28 mouse cellular contexts compared by ENCODE assay signal in genomic region chr14:31161191-31161590, GRCm38 (mm10). TPM values are rescaled to one million over a fixed set of nuclear protein-coding genes. Genes with fewer than 3 reads are reported as not detected.
DNase-seq lines count a peak whose midpoint lies in the region; ATAC-seq and TF ChIP-seq lines count a peak whose summit lies in the region.
"Had no signal": no experiment of that assay in that cellular context is flagged by ENCODE, and none has a peak within 500 bp of the region (broad histone marks: within the 10 kb centered on the region; RNA-seq: fewer than 3 reads in every experiment).

No protein-coding gene starts in this region.

- H3K4me2 ChIP-seq in liver, embryonic 14.5 days (ENCODE audit: low read depth) = peak overlapping the region; percentile 4; the same call in 1 of the 2 replicates
- H3K4me2 ChIP-seq in liver, embryonic 12.5 days = no peak overlapping the region
- H3K4me2 ChIP-seq in liver, embryonic 16.5 days (ENCODE audit: low read depth, low read length) = peak overlapping the region; percentile 38; the same call in 1 of the 2 replicates
- no peak overlapping the region for H3K4me2 ChIP-seq in forebrain, postnatal 0 days (ENCODE audit: low read depth)
- H3K4me2 ChIP-seq: embryonic facial prominence, embryonic 13.5 days; forebrain, embryonic 12.5 days; forebrain, embryonic 15.5 days; heart, embryonic 11.5 days; heart, embryonic 15.5 days; hindbrain, embryonic 13.5 days had no signal

- TF ChIP-seq POLR2A in bone marrow macrophage, adult 2 months (IDR thresholded peaks at IDR 0.05; ENCODE audit: borderline replicate concordance, low read depth, low read length) = no peak

- no peak for TF ChIP-seq EP300 in liver, embryonic 14.5 days (IDR thresholded peaks at IDR 0.05; ENCODE audit: low read depth)

- no peak for ATAC-seq in liver, embryonic 14.5 days (ENCODE audit: insufficient read depth)
- ATAC-seq in liver, embryonic 12.5 days = no peak
- ATAC-seq in liver, embryonic 16.5 days (ENCODE audit: low read depth) = no peak
- ATAC-seq in forebrain, postnatal 0 days = no peak
- ATAC-seq: forebrain, embryonic 15.5 days; hindbrain, embryonic 16.5 days had no signal

- peaks cover 6 to 8% of the 10 kb centered on the region in 2 experiments for H3K4me1 ChIP-seq in liver, embryonic 14.5 days (replicated peaks; ENCODE audit: control insufficient read depth in 2 of 2, insufficient read depth in 2 of 2, low read length in 1 of 2)
- H3K4me1 ChIP-seq in liver, embryonic 12.5 days = peaks cover 39% of the 10 kb centered on the region
- peaks cover 63% of the 10 kb centered on the region for H3K4me1 ChIP-seq in bone marrow macrophage, adult 2 months (ENCODE audit: control insufficient read depth, insufficient read depth, low read length)
- peaks cover 10% of the 10 kb centered on the region for H3K4me1 ChIP-seq in liver, embryonic 16.5 days (ENCODE audit: control insufficient read depth, low read depth, low read length)
- no peaks in the 10 kb centered on the region for H3K4me1 ChIP-seq in forebrain, postnatal 0 days (ENCODE audit: insufficient read depth)

- H3K27ac ChIP-seq in liver, embryonic 14.5 days = no peak overlapping the region
- no peak overlapping the region for H3K27ac ChIP-seq in liver, embryonic 12.5 days
- peak overlapping the region; percentile 71 for H3K27ac ChIP-seq in bone marrow macrophage, adult 2 months (ENCODE audit: insufficient read depth, low read depth, low read length)
- peak overlapping the region; percentile 42; the same call in 1 of the 2 replicates for H3K27ac ChIP-seq in liver, embryonic 16.5 days (ENCODE audit: low read length)
- H3K27ac ChIP-seq in forebrain, postnatal 0 days (ENCODE audit: low read depth, low read length) = no peak overlapping the region
- H3K27ac ChIP-seq: embryonic facial prominence, embryonic 10.5 days; embryonic facial prominence, embryonic 13.5 days; forebrain, embryonic 12.5 days; forebrain, embryonic 15.5 days; heart, embryonic 15.5 days; hindbrain, embryonic 13.5 days had no signal

- no peak overlapping the region for H3K4me3 ChIP-seq in liver, embryonic 14.5 days (ENCODE audit: insufficient read depth in 1 of 2, low read depth in 2 of 2, low read length in 2 of 2)
- no peak overlapping the region for H3K4me3 ChIP-seq in liver, embryonic 12.5 days
- peak overlapping the region; percentile 62 for H3K4me3 ChIP-seq in bone marrow macrophage, adult 2 months (ENCODE audit: insufficient read depth, low read length)
- no peak overlapping the region; the same call in 1 of the 2 replicates for H3K4me3 ChIP-seq in liver, embryonic 16.5 days (ENCODE audit: low read depth, low read length)
- no peak overlapping the region for H3K4me3 ChIP-seq in forebrain, postnatal 0 days (ENCODE audit: low read depth, low read length)
- H3K4me3 ChIP-seq: embryonic facial prominence, embryonic 10.5 days; embryonic facial prominence, embryonic 13.5 days; forebrain, embryonic 12.5 days; forebrain, embryonic 15.5 days; heart, embryonic 15.5 days; hindbrain, embryonic 10.5 days; hindbrain, embryonic 13.5 days had no signal

- H3K9ac ChIP-seq in liver, embryonic 14.5 days (replicated peaks) = no peak overlapping the region
- H3K9ac ChIP-seq in liver, embryonic 12.5 days = no peak overlapping the region
- H3K9ac ChIP-seq in liver, embryonic 16.5 days (ENCODE audit: low read depth, low read length) = no peak overlapping the region
- H3K9ac ChIP-seq in forebrain, postnatal 0 days = no peak overlapping the region
- H3K9ac ChIP-seq: embryonic facial prominence, embryonic 13.5 days; forebrain, embryonic 12.5 days; forebrain, embryonic 15.5 days; heart, embryonic 15.5 days; hindbrain, embryonic 13.5 days had no signal

- H3K9me3 ChIP-seq in liver, embryonic 14.5 days (ENCODE audit: control insufficient read depth, low read length) = no peaks in the 10 kb centered on the region
- no peaks in the 10 kb centered on the region for H3K9me3 ChIP-seq in liver, embryonic 12.5 days (replicated peaks)
- no peaks in the 10 kb centered on the region for H3K9me3 ChIP-seq in liver, embryonic 16.5 days (replicated peaks; ENCODE audit: control insufficient read depth, low read length)
- H3K9me3 ChIP-seq in forebrain, postnatal 0 days (ENCODE audit: low read length) = no peaks in the 10 kb centered on the region
- H3K9me3 ChIP-seq: embryonic facial prominence, embryonic 10.5 days; embryonic facial prominence, embryonic 13.5 days; forebrain, embryonic 12.5 days; forebrain, embryonic 15.5 days; heart, embryonic 15.5 days; hindbrain, embryonic 10.5 days; hindbrain, embryonic 13.5 days had no signal

- no peaks in the 10 kb centered on the region for H3K36me3 ChIP-seq in liver, embryonic 14.5 days (replicated peaks; ENCODE audit: control insufficient read depth, insufficient read depth, low read depth)
- no peaks in the 10 kb centered on the region for H3K36me3 ChIP-seq in liver, embryonic 12.5 days
- H3K36me3 ChIP-seq in liver, embryonic 16.5 days (ENCODE audit: control insufficient read depth, insufficient read depth) = no peaks in the 10 kb centered on the region
- no peaks in the 10 kb centered on the region for H3K36me3 ChIP-seq in forebrain, postnatal 0 days (ENCODE audit: insufficient read depth)
- H3K36me3 ChIP-seq: embryonic facial prominence, embryonic 10.5 days; embryonic facial prominence, embryonic 13.5 days; forebrain, embryonic 12.5 days; forebrain, embryonic 15.5 days; heart, embryonic 15.5 days; hindbrain, embryonic 10.5 days; hindbrain, embryonic 13.5 days had no signal

- no peak for DNase-seq in liver, embryonic 14.5 days (ENCODE audit: low read depth in 3 of 3, low spot score in 3 of 3)
- no peak for DNase-seq in forebrain, postnatal 0 days
- DNase-seq in right cerebral cortex, postnatal 25 days = no peak
- DNase-seq: adrenal gland, adult 2 months; adrenal gland, postnatal 14 days; cerebellum, adult 11-12 months; cerebellum, adult 8-10 months; cerebellum, postnatal 36 days; embryo, embryonic 11 days; gastrocnemius, postnatal 10 days; gastrocnemius, postnatal 36 days; heart, postnatal 10 days; heart, postnatal 36 days had no signal

- no peaks in the 10 kb centered on the region for H3K27me3 ChIP-seq in liver, embryonic 14.5 days (ENCODE audit: control insufficient read depth, insufficient read depth, low read length)
- peaks cover 33% of the 10 kb centered on the region; the same call in 1 of the 2 replicates for H3K27me3 ChIP-seq in liver, embryonic 12.5 days (replicated peaks)
- no peaks in the 10 kb centered on the region for H3K27me3 ChIP-seq in liver, embryonic 16.5 days (ENCODE audit: control insufficient read depth, insufficient read depth, low read depth, low read length)
- no peaks in the 10 kb centered on the region for H3K27me3 ChIP-seq in forebrain, postnatal 0 days (ENCODE audit: insufficient read depth, low read length)
- H3K27me3 ChIP-seq: embryonic facial prominence, embryonic 13.5 days; forebrain, embryonic 12.5 days; forebrain, embryonic 15.5 days; hindbrain, embryonic 13.5 days had no signal

- no peak for TF ChIP-seq CTCF in liver, embryonic 14.5 days (IDR thresholded peaks at IDR 0.05; ENCODE audit: low read depth)
- no peak for TF ChIP-seq CTCF in bone marrow macrophage, adult 2 months (IDR thresholded peaks at IDR 0.05; ENCODE audit: low read depth, low read length)
- no peak for TF ChIP-seq CTCF in forebrain, postnatal 0 days (IDR thresholded peaks at IDR 0.05; ENCODE audit: low read depth)

- 73% methylated on average over 7 of the region's 7 CpGs for WGBS in liver, embryonic 14.5 days (ENCODE audit: insufficient replicate concordance)
- WGBS in liver, embryonic 12.5 days (ENCODE audit: insufficient replicate concordance) = 79% methylated on average over 7 of the region's 7 CpGs
- whole genome bisulfite sequencing in liver, embryonic 16.5 days (ENCODE audit: insufficient replicate concordance) = 79% methylated on average over 7 of the region's 7 CpGs
- WGBS in forebrain, postnatal 0 days = 93% methylated on average over 7 of the region's 7 CpGs

RNA-seq across cellular contexts. Expression of gene Stab1, which starts 7.2 kb away (rescaled TPM):
- polyA plus RNA-seq in liver, embryonic 14.5 days (2012; rRNA removed) = 18.9 and 19.9 TPM in 2 replicates
- 19.3 and 20.7 TPM in 2 replicates for polyA plus RNA-seq in liver, embryonic 14.5 days (2014; fragmentation: Nextera tagmentation; extraction: Ambion mirVana)
- polyA plus RNA-seq in liver, embryonic 12.5 days (2016; fragmentation: Nextera tagmentation; extraction: Ambion mirVana) = 27.4 and 28.0 TPM in 2 replicates
- polyA plus RNA-seq in bone marrow macrophage, adult 2 months (2012; ENCODE audit: insufficient read depth, insufficient read length, missing spikeins) = 1,445 and 1,606 TPM in 2 replicates
- polyA plus RNA-seq in liver, embryonic 16.5 days (2015; fragmentation: Nextera tagmentation; extraction: Ambion mirVana) = 25.8 and 32.2 TPM in 2 replicates
- total RNA-seq in forebrain, postnatal 0 days (2014; rRNA removed) = 21.9 and 23.3 TPM in 2 replicates
- 7.7 and 11.4 TPM in 2 replicates for polyA plus RNA-seq in forebrain, postnatal 0 days (2015; fragmentation: Nextera tagmentation; extraction: Ambion mirVana)
- total RNA-seq: granulocyte monocyte progenitor cell, adult 5-6 weeks had no signal

RNA-seq across cellular contexts. Expression of gene Nt5dc2, which starts 30.3 kb away (rescaled TPM):
- polyA plus RNA-seq in liver, embryonic 14.5 days (2012; rRNA removed) = 146 and 164 TPM in 2 replicates
- 161 and 173 TPM in 2 replicates for polyA plus RNA-seq in liver, embryonic 14.5 days (2014; fragmentation: Nextera tagmentation; extraction: Ambion mirVana)
- 298 and 306 TPM in 2 replicates for polyA plus RNA-seq in liver, embryonic 12.5 days (2016; fragmentation: Nextera tagmentation; extraction: Ambion mirVana)
- 135 and 136 TPM in 2 replicates for polyA plus RNA-seq in bone marrow macrophage, adult 2 months (2012; ENCODE audit: insufficient read depth, insufficient read length, missing spikeins)
- 149 and 179 TPM in 2 replicates for polyA plus RNA-seq in liver, embryonic 16.5 days (2015; fragmentation: Nextera tagmentation; extraction: Ambion mirVana)
- 65.8 and 80.3 TPM in 2 replicates for total RNA-seq in forebrain, postnatal 0 days (2014; rRNA removed)
- polyA plus RNA-seq in forebrain, postnatal 0 days (2015; fragmentation: Nextera tagmentation; extraction: Ambion mirVana) = 104 and 107 TPM in 2 replicates
- polyA plus RNA-seq: CD4-positive, CD25-positive, alpha-beta regulatory T cell, adult 4 months had no signal

RNA-seq across cellular contexts. Expression of gene Smim4, which starts 32.4 kb away (rescaled TPM):
- 21.4 and 26.7 TPM in 2 replicates for polyA plus RNA-seq in liver, embryonic 14.5 days (2012; rRNA removed)
- 72.8 and 81.7 TPM in 2 replicates for polyA plus RNA-seq in liver, embryonic 14.5 days (2014; fragmentation: Nextera tagmentation; extraction: Ambion mirVana)
- 95.4 and 103 TPM in 2 replicates for polyA plus RNA-seq in liver, embryonic 12.5 days (2016; fragmentation: Nextera tagmentation; extraction: Ambion mirVana)
- 90.6 and 95.8 TPM in 2 replicates for polyA plus RNA-seq in bone marrow macrophage, adult 2 months (2012; ENCODE audit: insufficient read depth, insufficient read length, missing spikeins)
- polyA plus RNA-seq in liver, embryonic 16.5 days (2015; fragmentation: Nextera tagmentation; extraction: Ambion mirVana) = 47.7 and 57.1 TPM in 2 replicates
- total RNA-seq in forebrain, postnatal 0 days (2014; rRNA removed) = 9.9 and 16.6 TPM in 2 replicates
- 49.1 and 82.7 TPM in 2 replicates for polyA plus RNA-seq in forebrain, postnatal 0 days (2015; fragmentation: Nextera tagmentation; extraction: Ambion mirVana)

RNA-seq across cellular contexts. Expression of gene Tnnc1, which starts 46.9 kb away (rescaled TPM):
- polyA plus RNA-seq in liver, embryonic 14.5 days (2012; rRNA removed) = 18.2 and 22.2 TPM in 2 replicates
- polyA plus RNA-seq in liver, embryonic 14.5 days (2014; fragmentation: Nextera tagmentation; extraction: Ambion mirVana) = 37.5 and 41.2 TPM in 2 replicates
- 10.8 and 11.5 TPM in 2 replicates for polyA plus RNA-seq in liver, embryonic 12.5 days (2016; fragmentation: Nextera tagmentation; extraction: Ambion mirVana)
- polyA plus RNA-seq in bone marrow macrophage, adult 2 months (2012; ENCODE audit: insufficient read depth, insufficient read length, missing spikeins) = 4.0 and 4.1 TPM in 2 replicates
- 80.6 and 93.1 TPM in 2 replicates for polyA plus RNA-seq in liver, embryonic 16.5 days (2015; fragmentation: Nextera tagmentation; extraction: Ambion mirVana)
- 1.2 and 2.4 TPM in 2 replicates for total RNA-seq in forebrain, postnatal 0 days (2014; rRNA removed)
- polyA plus RNA-seq in forebrain, postnatal 0 days (2015; fragmentation: Nextera tagmentation; extraction: Ambion mirVana) = 2.4 and 3.0 TPM in 2 replicates
- total RNA-seq: MEL had no signal
- polyA plus RNA-seq: CD4-positive, CD25-positive, alpha-beta regulatory T cell, adult 4 months had no signal

RNA-seq across cellular contexts. Expression of gene Nisch, which starts 55.6 kb away (rescaled TPM):
- 71.1 and 73.9 TPM in 2 replicates for polyA plus RNA-seq in liver, embryonic 14.5 days (2012; rRNA removed)
- polyA plus RNA-seq in liver, embryonic 14.5 days (2014; fragmentation: Nextera tagmentation; extraction: Ambion mirVana) = 50.3 and 61.1 TPM in 2 replicates
- 145 and 151 TPM in 2 replicates for polyA plus RNA-seq in liver, embryonic 12.5 days (2016; fragmentation: Nextera tagmentation; extraction: Ambion mirVana)
- 366 and 398 TPM in 2 replicates for polyA plus RNA-seq in bone marrow macrophage, adult 2 months (2012; ENCODE audit: insufficient read depth, insufficient read length, missing spikeins)
- polyA plus RNA-seq in liver, embryonic 16.5 days (2015; fragmentation: Nextera tagmentation; extraction: Ambion mirVana) = 94.9 and 112 TPM in 2 replicates
- total RNA-seq in forebrain, postnatal 0 days (2014; rRNA removed) = 211 and 300 TPM in 2 replicates
- 148 and 199 TPM in 2 replicates for polyA plus RNA-seq in forebrain, postnatal 0 days (2015; fragmentation: Nextera tagmentation; extraction: Ambion mirVana)

Comparison
In these comparisons a context has a peak if more than half of its experiments do, and no peak if none do; other contexts are left out.
1. H3K27ac ChIP-seq: peak in bone marrow macrophage, adult 2 months (single experiment) and liver, embryonic 16.5 days (single experiment); none in liver, embryonic 14.5 days (single experiment), liver, embryonic 12.5 days (single experiment) and forebrain, postnatal 0 days (single experiment).
2. H3K4me2 ChIP-seq: peak in liver, embryonic 14.5 days (single experiment) and liver, embryonic 16.5 days (single experiment); none in liver, embryonic 12.5 days (single experiment) and forebrain, postnatal 0 days (single experiment).
3. RNA of gene Stab1, which starts 7.2 kb away (polyA plus RNA-seq): 1,445 to 1,606 TPM in bone marrow macrophage, adult 2 months; 25.8 to 32.2 TPM in liver, embryonic 16.5 days, 27.4 to 28.0 TPM in liver, embryonic 12.5 days, 18.9 to 20.7 TPM in liver, embryonic 14.5 days and 7.7 to 11.4 TPM in forebrain, postnatal 0 days; every median in the first group is over 10 times any median in the second.